Mouse (Mus musculus): ENCODE results near the gene Glb1l3. TPM values are rescaled to one million over a fixed set of nuclear protein-coding genes. Genes with fewer than 3 reads are reported as not detected.

The Glb1l3 gene
- total RNA-seq, 1 experiment from 2014 or later, result not detected

Other genes with a start within 250 kb of the Glb1l3 start
- not detected in 3 replicates for gene B3gat1, start 127.2 kb downstream of the Glb1l3 start, total RNA-seq (2017)
- gene Glb1l2, start 54.4 kb downstream of the Glb1l3 start, total RNA-seq (2017), result not detected in 3 replicates
- not detected in 3 replicates for gene Gm1110, start 62.2 kb upstream of the Glb1l3 start, total RNA-seq (2017)
- gene Acad8, start 138.7 kb upstream of the Glb1l3 start, total RNA-seq (2017), result 14.9 to 24.0 TPM (median 22.7 TPM) in 3 replicates
- 7.9 to 23.6 TPM (median 17.4 TPM) in 3 replicates for gene Thyn1, start 138.8 kb upstream of the Glb1l3 start, total RNA-seq (2017)
- 29.7 to 54.2 TPM (median 35.5 TPM) in 3 replicates for gene Vps26b, start 169.2 kb upstream of the Glb1l3 start, total RNA-seq (2017)
- 17.1 to 33.8 TPM (median 20.8 TPM) in 3 replicates for gene Ncapd3, start 169.3 kb upstream of the Glb1l3 start, total RNA-seq (2017)

Measured in monocyte, adult 5-6 weeks (primary cell).